Mouse (Mus musculus): ENCODE data around the gene Kdm4b. TPM values are rescaled to one million over a fixed set of nuclear protein-coding genes. Genes with fewer than 3 reads are reported as not detected.
A peak's percentile ranks its signal among the peaks of the same experiment; 100 is the strongest.

The Kdm4b gene
- polyA plus RNA-seq, 1 experiment from 2014 or later, result 8.1 TPM

- H3K4me2 ChIP-seq (replicated peaks; ENCODE audit: low read depth), result peak overlapping the region; percentile 90
- peak overlapping the region; percentile 45 for H3K9ac ChIP-seq (ENCODE audit: low read depth, low read length)
- H3K4me3 ChIP-seq (ENCODE audit: low read depth, low read length), result peak overlapping the region; percentile 45
- H3K36me3 ChIP-seq (ENCODE audit: control insufficient read depth, insufficient read depth), result peaks cover 36% of the 10 kb centered on the region
- H3K9me3 ChIP-seq (ENCODE audit: control insufficient read depth), result no peaks in the 10 kb centered on the region
- no peak for TF ChIP-seq CTCF (IDR thresholded peaks at IDR 0.05; ENCODE audit: low read depth)
- 20% methylated on average over 68 of the region's 77 CpGs for WGBS
- ATAC-seq, result peak; percentile 66
- no peaks in the 10 kb centered on the region for H3K4me1 ChIP-seq (replicated peaks; ENCODE audit: control insufficient read depth, insufficient read depth, low read length)
- H3K27me3 ChIP-seq (replicated peaks; ENCODE audit: control insufficient read depth, insufficient read depth, low read length), result no peaks in the 10 kb centered on the region
- no peak overlapping the region for H3K27ac ChIP-seq (ENCODE audit: low read depth, low read length)
Observed at GRCm38 (mm10) chr17:56424726-56425583, 99.1 kb downstream of the Kdm4b start.

- Histone ChIP-seq H3K9me3 (ENCODE audit: control insufficient read depth) (no peaks in the 10 kb centered on the region), H3K27me3 (replicated peaks; ENCODE audit: control insufficient read depth, insufficient read depth, low read length) (no peaks in the 10 kb centered on the region), H3K9ac (ENCODE audit: low read depth, low read length) (peak overlapping the region; percentile 45), H3K27ac (ENCODE audit: low read depth, low read length) (no peak overlapping the region), H3K4me3 (ENCODE audit: low read depth, low read length) (peak overlapping the region; percentile 45), H3K4me2 (replicated peaks; ENCODE audit: low read depth) (peak overlapping the region; percentile 90), H3K4me1 (replicated peaks; ENCODE audit: control insufficient read depth, insufficient read depth, low read length) (no peaks in the 10 kb centered on the region), H3K36me3 (ENCODE audit: control insufficient read depth, insufficient read depth) (peaks cover 33% of the 10 kb centered on the region)
- under 1% methylated on average over 47 of the region's 47 CpGs for WGBS
- TF ChIP-seq CTCF (IDR thresholded peaks at IDR 0.05; ENCODE audit: low read depth), result peak; percentile 93
- peak; percentile 65 for ATAC-seq
Observed at GRCm38 (mm10) chr17:56425584-56425914, 99.7 kb downstream of the Kdm4b start.

GRCm38 (mm10) chr17:56425941-56426340 lies 100.1 kb downstream of the Kdm4b start:
- 37% methylated on average over 3 of the region's 3 CpGs for WGBS
- Histone ChIP-seq H3K4me1 (replicated peaks; ENCODE audit: control insufficient read depth, insufficient read depth, low read length) (no peaks in the 10 kb centered on the region), H3K27ac (ENCODE audit: low read depth, low read length) (no peak overlapping the region), H3K9me3 (ENCODE audit: control insufficient read depth) (no peaks in the 10 kb centered on the region), H3K9ac (ENCODE audit: low read depth, low read length) (no peak overlapping the region), H3K36me3 (ENCODE audit: control insufficient read depth, insufficient read depth) (peaks cover 29% of the 10 kb centered on the region), H3K27me3 (replicated peaks; ENCODE audit: control insufficient read depth, insufficient read depth, low read length) (no peaks in the 10 kb centered on the region), H3K4me2 (replicated peaks; ENCODE audit: low read depth) (peak overlapping the region; percentile 90), H3K4me3 (ENCODE audit: low read depth, low read length) (peak overlapping the region; percentile 45; the same call in 1 of the 2 replicates)
- no peak for ATAC-seq
- TF ChIP-seq CTCF (IDR thresholded peaks at IDR 0.05; ENCODE audit: low read depth), result no peak

DNA sequence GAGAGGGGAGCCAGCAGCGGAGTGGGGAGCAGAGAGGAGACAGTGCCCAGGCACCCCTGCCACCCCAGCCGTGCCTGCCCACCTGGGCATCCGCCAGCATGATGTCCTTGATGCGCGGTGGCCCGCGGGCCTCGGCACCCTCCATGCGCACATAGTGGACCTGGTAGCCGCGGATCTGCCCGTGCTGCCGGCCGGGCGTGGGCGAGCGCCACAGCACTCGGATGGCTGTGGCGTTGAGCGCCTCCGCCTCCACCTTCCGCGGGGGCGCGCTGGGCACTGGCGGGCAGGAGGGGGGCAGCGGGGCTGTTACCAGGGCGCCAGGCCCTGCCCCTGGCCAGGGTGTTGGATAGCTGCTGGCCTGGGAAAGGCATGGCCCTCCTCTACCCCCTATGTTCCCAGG lies 102.0 kb downstream of the Kdm4b start:
- WGBS, result 87% methylated on average over 26 of the region's 28 CpGs
- no peaks in the 10 kb centered on the region for H3K27me3 ChIP-seq (replicated peaks; ENCODE audit: control insufficient read depth, insufficient read depth, low read length)
- no peak overlapping the region for H3K27ac ChIP-seq (ENCODE audit: low read depth, low read length)
- no peak overlapping the region for H3K4me2 ChIP-seq (replicated peaks; ENCODE audit: low read depth)
- H3K9ac ChIP-seq (ENCODE audit: low read depth, low read length), result no peak overlapping the region
- H3K4me3 ChIP-seq (ENCODE audit: low read depth, low read length), result no peak overlapping the region
- H3K36me3 ChIP-seq (ENCODE audit: control insufficient read depth, insufficient read depth), result peaks cover 17% of the 10 kb centered on the region
- no peak for TF ChIP-seq CTCF (IDR thresholded peaks at IDR 0.05; ENCODE audit: low read depth)
- no peak for ATAC-seq
- H3K9me3 ChIP-seq (ENCODE audit: control insufficient read depth), result no peaks in the 10 kb centered on the region
- no peaks in the 10 kb centered on the region for H3K4me1 ChIP-seq (replicated peaks; ENCODE audit: control insufficient read depth, insufficient read depth, low read length)

DNA sequence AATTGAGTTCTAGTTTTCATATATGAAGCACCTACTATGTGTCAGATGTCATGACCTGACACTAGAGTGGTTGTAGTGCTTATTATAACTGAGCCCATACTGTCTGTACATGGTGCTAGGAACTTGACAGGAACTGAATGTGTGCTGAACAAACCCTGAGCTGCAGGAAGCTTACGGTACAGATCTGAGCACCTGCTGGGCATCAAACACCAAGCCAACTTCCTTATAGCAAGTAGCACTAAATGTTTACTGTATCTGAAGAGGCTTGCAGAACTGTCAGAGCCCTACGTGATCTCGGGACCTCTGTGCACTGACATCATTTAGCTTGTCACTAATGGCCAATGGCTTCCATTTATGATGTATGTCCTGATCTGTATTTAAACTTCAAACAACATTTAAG lies 105.7 kb downstream of the Kdm4b start:
- no peak overlapping the region for H3K27ac ChIP-seq (ENCODE audit: low read depth, low read length)
- no peak for ATAC-seq
- H3K36me3 ChIP-seq (ENCODE audit: control insufficient read depth, insufficient read depth), result peaks cover 23% of the 10 kb centered on the region
- no peaks in the 10 kb centered on the region for H3K27me3 ChIP-seq (replicated peaks; ENCODE audit: control insufficient read depth, insufficient read depth, low read length)
- no peaks in the 10 kb centered on the region for H3K4me1 ChIP-seq (replicated peaks; ENCODE audit: control insufficient read depth, insufficient read depth, low read length)
- H3K4me2 ChIP-seq (replicated peaks; ENCODE audit: low read depth), result no peak overlapping the region
- no peak overlapping the region for H3K9ac ChIP-seq (ENCODE audit: low read depth, low read length)
- H3K9me3 ChIP-seq (ENCODE audit: control insufficient read depth), result no peaks in the 10 kb centered on the region
- TF ChIP-seq CTCF (IDR thresholded peaks at IDR 0.05; ENCODE audit: low read depth), result no peak
- no peak overlapping the region for H3K4me3 ChIP-seq (ENCODE audit: low read depth, low read length)
- WGBS, result 76% methylated on average over 3 of the region's 3 CpGs

DNA sequence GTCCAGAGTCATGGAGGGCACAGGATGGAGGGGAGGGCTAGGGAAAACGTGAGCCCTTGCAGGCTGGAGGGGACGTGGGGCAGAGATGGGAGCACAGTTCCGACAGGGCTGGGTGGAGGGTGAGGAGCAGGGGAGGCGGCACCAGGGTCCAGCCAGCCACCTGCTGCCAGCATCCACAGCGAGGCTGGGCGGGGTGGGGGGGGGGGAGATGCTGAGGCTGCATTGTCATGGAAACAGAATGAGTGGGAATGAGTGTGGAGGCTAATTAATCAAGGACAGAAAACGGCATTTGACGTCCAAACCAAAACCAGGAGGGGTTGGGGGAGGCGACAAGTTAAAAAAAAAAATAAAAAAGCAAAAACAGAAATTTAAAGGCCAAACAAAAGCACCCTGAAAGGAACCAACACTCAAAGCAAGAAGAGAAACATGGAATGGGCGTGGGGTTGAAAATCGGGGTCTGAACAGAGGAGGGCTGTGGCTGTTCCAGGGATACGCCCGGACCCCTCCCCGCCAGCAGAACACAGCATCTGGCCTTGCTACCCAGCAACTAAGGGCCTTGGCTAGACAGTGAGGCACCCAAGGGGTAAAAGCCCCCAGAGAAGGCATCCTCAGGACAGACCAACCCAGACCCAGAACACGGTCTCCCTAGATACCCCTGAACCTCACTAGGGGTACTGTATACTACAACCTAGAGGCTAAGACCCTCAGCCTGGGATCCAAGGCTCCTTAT lies 114.0 kb downstream of the Kdm4b start:
- no peaks in the 10 kb centered on the region for H3K4me1 ChIP-seq (replicated peaks; ENCODE audit: control insufficient read depth, insufficient read depth, low read length)
- 85% methylated on average over 15 of the region's 15 CpGs for WGBS
- ATAC-seq, result no peak
- no peak overlapping the region for H3K27ac ChIP-seq (ENCODE audit: low read depth, low read length)
- no peaks in the 10 kb centered on the region for H3K9me3 ChIP-seq (ENCODE audit: control insufficient read depth)
- no peak overlapping the region for H3K4me2 ChIP-seq (replicated peaks; ENCODE audit: low read depth)
- H3K36me3 ChIP-seq (ENCODE audit: control insufficient read depth, insufficient read depth), result peaks cover 13% of the 10 kb centered on the region; the same call in 1 of the 2 replicates
- no peaks in the 10 kb centered on the region for H3K27me3 ChIP-seq (replicated peaks; ENCODE audit: control insufficient read depth, insufficient read depth, low read length)
- no peak overlapping the region for H3K4me3 ChIP-seq (ENCODE audit: low read depth, low read length)
- H3K9ac ChIP-seq (ENCODE audit: low read depth, low read length), result no peak overlapping the region
- TF ChIP-seq CTCF (IDR thresholded peaks at IDR 0.05; ENCODE audit: low read depth), result no peak

Data from intestine, postnatal 0 days (tissue).